Mouse (Mus musculus): ENCODE measurements around the gene 1810010D01Rik. TPM values are rescaled to one million over a fixed set of nuclear protein-coding genes. Genes with fewer than 3 reads are reported as not detected.

1810010D01Rik gene
- total and polyA plus RNA-seq, 2 experiments from 2014 or later = 1.6 TPM; not detected in 1

- no peak overlapping the region for H3K27ac ChIP-seq
Observed at GRCm38 (mm10) chr7:145179691-145180091, 28.2 kb downstream of the 1810010D01Rik start.

GRCm38 (mm10) chr7:145176750-145177589, 30.9 kb downstream of the 1810010D01Rik start:
- Histone ChIP-seq H3K4me3 (ENCODE audit: low read length) (no peak overlapping the region), H3K4me2 (ENCODE audit: low read depth, low read length) (no peak overlapping the region), H3K36me3 (ENCODE audit: insufficient read depth, low read length) (no peaks in the 10 kb centered on the region), H3K27me3 (ENCODE audit: insufficient read depth, low read length) (no peaks in the 10 kb centered on the region), H3K9ac (replicated peaks; ENCODE audit: low read length) (no peak overlapping the region), H3K4me1 (ENCODE audit: insufficient read depth, low read length) (peaks cover 11% of the 10 kb centered on the region), H3K9me3 (ENCODE audit: low read length) (no peaks in the 10 kb centered on the region), H3K27ac (no peak overlapping the region)
- WGBS = 28% methylated on average over 15 of the region's 15 CpGs
- DNase-seq (ENCODE audit: low spot score) (no peak), ATAC-seq (no peak)
- TF ChIP-seq CTCF (IDR thresholded peaks at IDR 0.05; ENCODE audit: low read depth) = no peak

More at GRCm38 (mm10) chr7:145179691-145180091, 28.2 kb downstream of the 1810010D01Rik start:
- 48% methylated on average over 5 of the region's 5 CpGs for WGBS
- no peak for DNase-seq (ENCODE audit: low spot score)
- H3K9me3 ChIP-seq (ENCODE audit: low read length) = no peaks in the 10 kb centered on the region
- H3K9ac ChIP-seq (replicated peaks; ENCODE audit: low read length) = no peak overlapping the region
- H3K4me2 ChIP-seq (ENCODE audit: low read depth, low read length) = no peak overlapping the region
- peaks cover 10% of the 10 kb centered on the region; the same call in 1 of the 2 replicates for H3K4me1 ChIP-seq (ENCODE audit: insufficient read depth, low read length)
- no peaks in the 10 kb centered on the region for H3K36me3 ChIP-seq (ENCODE audit: insufficient read depth, low read length)
- H3K27me3 ChIP-seq (ENCODE audit: insufficient read depth, low read length) = no peaks in the 10 kb centered on the region
- no peak for TF ChIP-seq CTCF (IDR thresholded peaks at IDR 0.05; ENCODE audit: low read depth)
- no peak overlapping the region for H3K4me3 ChIP-seq (ENCODE audit: low read length)
- no peak for ATAC-seq

GRCm38 (mm10) chr7:145173563-145173962, 34.4 kb downstream of the 1810010D01Rik start:
- Histone ChIP-seq H3K27me3 (ENCODE audit: insufficient read depth, low read length) (no peaks in the 10 kb centered on the region), H3K4me1 (ENCODE audit: insufficient read depth, low read length) (peaks cover 7% of the 10 kb centered on the region), H3K4me3 (ENCODE audit: low read length) (no peak overlapping the region), H3K27ac (peak overlapping the region; percentile 59; the same call in 1 of the 2 replicates), H3K36me3 (ENCODE audit: insufficient read depth, low read length) (no peaks in the 10 kb centered on the region), H3K4me2 (ENCODE audit: low read depth, low read length) (peak overlapping the region; percentile 27), H3K9ac (replicated peaks; ENCODE audit: low read length) (no peak overlapping the region), H3K9me3 (ENCODE audit: low read length) (no peaks in the 10 kb centered on the region)
- ATAC-seq = peak; percentile 58
- WGBS = 29% methylated on average over 15 of the region's 15 CpGs
- peak; percentile 60 for DNase-seq (ENCODE audit: low spot score)
- no peak for TF ChIP-seq CTCF (IDR thresholded peaks at IDR 0.05; ENCODE audit: low read depth)

GRCm38 (mm10) chr7:145173116-145173515, 34.8 kb downstream of the 1810010D01Rik start:
- H3K27ac ChIP-seq = peak overlapping the region; percentile 59; the same call in 1 of the 2 replicates

GRCm38 (mm10) chr7:145169703-145170102, 38.2 kb downstream of the 1810010D01Rik start:
- H3K4me1 ChIP-seq (ENCODE audit: insufficient read depth, low read length) = peaks cover 7% of the 10 kb centered on the region
- H3K36me3 ChIP-seq (ENCODE audit: insufficient read depth, low read length) = no peaks in the 10 kb centered on the region
- ATAC-seq = peak; percentile 70
- H3K4me3 ChIP-seq (ENCODE audit: low read length) = no peak overlapping the region
- TF ChIP-seq CTCF (IDR thresholded peaks at IDR 0.05; ENCODE audit: low read depth) = no peak
- 39% methylated on average over 3 of the region's 3 CpGs for WGBS
- H3K27me3 ChIP-seq (ENCODE audit: insufficient read depth, low read length) = no peaks in the 10 kb centered on the region
- DNase-seq (ENCODE audit: low spot score) = peak; percentile 78
- no peaks in the 10 kb centered on the region for H3K9me3 ChIP-seq (ENCODE audit: low read length)
- no peak overlapping the region for H3K4me2 ChIP-seq (ENCODE audit: low read depth, low read length)
- peak overlapping the region; percentile 56 for H3K27ac ChIP-seq
- no peak overlapping the region for H3K9ac ChIP-seq (replicated peaks; ENCODE audit: low read length)

More at GRCm38 (mm10) chr7:145173116-145173515, 34.8 kb downstream of the 1810010D01Rik start:
- no peaks in the 10 kb centered on the region for H3K27me3 ChIP-seq (ENCODE audit: insufficient read depth, low read length)
- ATAC-seq (peak; percentile 86), DNase-seq (ENCODE audit: low spot score) (peak; percentile 71)
- H3K4me1 ChIP-seq (ENCODE audit: insufficient read depth, low read length) = peaks cover 7% of the 10 kb centered on the region
- H3K4me3 ChIP-seq (ENCODE audit: low read length) = no peak overlapping the region
- H3K4me2 ChIP-seq (ENCODE audit: low read depth, low read length) = peak overlapping the region; percentile 27
- peak; percentile 40 for TF ChIP-seq CTCF (IDR thresholded peaks at IDR 0.05; ENCODE audit: low read depth)
- H3K9ac ChIP-seq (replicated peaks; ENCODE audit: low read length) = no peak overlapping the region
- WGBS = 5% methylated on average over 12 of the region's 12 CpGs
- H3K36me3 ChIP-seq (ENCODE audit: insufficient read depth, low read length) = no peaks in the 10 kb centered on the region
- no peaks in the 10 kb centered on the region for H3K9me3 ChIP-seq (ENCODE audit: low read length)

- peak; percentile 68 for DNase-seq (ENCODE audit: low spot score)
- Histone ChIP-seq H3K27ac (no peak overlapping the region), H3K4me3 (ENCODE audit: low read length) (no peak overlapping the region), H3K36me3 (ENCODE audit: insufficient read depth, low read length) (no peaks in the 10 kb centered on the region), H3K9me3 (ENCODE audit: low read length) (no peaks in the 10 kb centered on the region), H3K27me3 (ENCODE audit: insufficient read depth, low read length) (no peaks in the 10 kb centered on the region), H3K4me2 (ENCODE audit: low read depth, low read length) (no peak overlapping the region), H3K4me1 (ENCODE audit: insufficient read depth, low read length) (peaks cover 15% of the 10 kb centered on the region), H3K9ac (replicated peaks; ENCODE audit: low read length) (no peak overlapping the region)
- WGBS = 25% methylated on average over 13 of the region's 13 CpGs
- ATAC-seq = peak; percentile 88
- TF ChIP-seq CTCF (IDR thresholded peaks at IDR 0.05; ENCODE audit: low read depth) = no peak
Observed at GRCm38 (mm10) chr7:145159283-145160240, 48.4 kb downstream of the 1810010D01Rik start.

Other genes starting within 250 kb of the 1810010D01Rik start
- 3.0 and 4.7 TPM in 2 replicates for gene Tpcn2, start 75.9 kb upstream of the 1810010D01Rik start, total RNA-seq (2014; rRNA removed)
- gene Tpcn2, start 75.9 kb upstream of the 1810010D01Rik start, polyA plus RNA-seq (2015; fragmentation: Nextera tagmentation; extraction: Ambion mirVana) = 2.3 and 2.6 TPM in 2 replicates
- gene Mrgprf, start 92.7 kb upstream of the 1810010D01Rik start, total RNA-seq (2014; rRNA removed) = 5.1 and 7.8 TPM in 2 replicates
- gene Mrgprf, start 92.7 kb upstream of the 1810010D01Rik start, polyA plus RNA-seq (2015; fragmentation: Nextera tagmentation; extraction: Ambion mirVana) = 3.3 and 4.1 TPM in 2 replicates
- not detected in 2 replicates for gene Mrgprd, start 106.7 kb upstream of the 1810010D01Rik start, total RNA-seq (2014; rRNA removed)
- not detected in 2 replicates for gene Mrgprd, start 106.7 kb upstream of the 1810010D01Rik start, polyA plus RNA-seq (2015; fragmentation: Nextera tagmentation; extraction: Ambion mirVana)